Mouse (Mus musculus) spleen, adult 2 months (tissue): ENCODE results near the gene Ceacam15. TPM values are rescaled to one million over a fixed set of nuclear protein-coding genes. Genes with fewer than 3 reads are reported as not detected.
"Not testable (repeated sequence)": the region's sequence is repeated elsewhere in the genome, so short reads cannot be mapped to it uniquely, and the experiment has no call there.

Experiments
- DNase-seq, 2 experiments: peaks; one replicate each; pipeline versions ENCODE4 v3.0.0 to v3.0.0-alpha.2; 2012 to 2021; ENCODE audit warnings: low spot score in 2 of 2, low read depth in 1 of 2
- H3K27ac ChIP-seq: fragments of 200-500 bp; 2 replicates; pipeline ENCODE4 v1.5.1; 2012; ENCODE audit warnings: low read length, inconsistent platforms; ENCODE audit not compliant: insufficient read depth
- H3K27me3 ChIP-seq: fragments of 200-500 bp; 2 replicates; pipeline ENCODE4 v1.6.1; 2012; ENCODE audit warnings: mild to moderate bottlenecking, moderate library complexity, low read length, inconsistent platforms; ENCODE audit not compliant: control insufficient read depth, insufficient read depth
- H3K36me3 ChIP-seq: fragments of 200-500 bp; 2 replicates; pipeline ENCODE4 v1.6.1; 2012; ENCODE audit warnings: mild to moderate bottlenecking, low read length, inconsistent platforms; ENCODE audit not compliant: control insufficient read depth, insufficient read depth
- H3K4me1 ChIP-seq: fragments of 200-500 bp; 2 replicates; pipeline ENCODE4 v1.6.1; 2011; ENCODE audit warnings: inconsistent platforms; ENCODE audit not compliant: control insufficient read depth, insufficient read depth, insufficient read length
- H3K4me3 ChIP-seq: fragments of 200-500 bp; 2 replicates; pipeline ENCODE4 v1.5.1; 2011; ENCODE audit warnings: mild to moderate bottlenecking, inconsistent platforms; ENCODE audit not compliant: insufficient read depth, insufficient read length; ENCODE audit errors: extremely low read depth
- CTCF ChIP-seq: fragments of 200-500 bp; IDR thresholded peaks from 2 replicates; pipeline ENCODE4 v1.5.1; 2011; ENCODE audit warnings: mild to moderate bottlenecking, inconsistent platforms; ENCODE audit not compliant: insufficient read depth, insufficient read length, insufficient replicate concordance; ENCODE audit errors: extremely low read depth
- POLR2A ChIP-seq: fragments of 200-500 bp; IDR thresholded peaks from 2 replicates; pipeline ENCODE4 v1.6.1; 2011; ENCODE audit warnings: low read depth, low read length, inconsistent platforms
- WGBS: fragments of 180-500 bp; shearing (Covaris S2); methylation state at CpG from one replicate; pipeline ENCODE4 v1.1.7; 2018; 5-methylcytosine and 5-hydroxymethylcytosine counted together
- polyA plus RNA-seq: library from polyadenylated mRNA; depleted of rRNA; stranded (reverse); fragments of >200 nt; gene quantifications from 2 replicates; pipeline ENCODE4 v1.2.3, GENCODE M21; 2012

Gene Ceacam15
- polyA plus RNA-seq, 1 experiment, result not detected

DNA sequence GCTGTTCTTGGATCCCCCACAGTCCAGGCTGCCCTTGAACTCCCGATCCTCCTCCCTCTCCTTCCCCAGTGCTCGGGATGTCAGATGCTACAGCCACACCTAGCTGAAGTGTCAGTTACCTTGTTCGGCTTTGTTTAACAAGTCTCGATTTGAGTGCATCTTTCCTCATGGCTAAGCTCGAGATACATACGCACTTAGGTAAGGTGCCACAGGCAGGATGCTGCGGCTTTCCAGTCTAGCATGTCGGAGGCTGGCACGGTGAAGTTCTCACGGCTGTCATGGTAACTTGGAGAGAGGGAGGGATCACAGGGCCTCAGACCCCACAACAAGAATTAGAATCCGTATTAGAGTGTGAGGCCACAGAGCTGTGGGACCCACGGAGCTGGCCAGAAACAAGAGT is 31.2 kb downstream of the Ceacam15 start:
- 92% methylated on average over 12 of the region's 12 CpGs for WGBS
- no peak for TF ChIP-seq CTCF
- no peak for DNase-seq
- Histone ChIP-seq H3K27ac (no peak overlapping the region), H3K36me3 (no peaks in the 10 kb centered on the region), H3K4me1 (no peaks in the 10 kb centered on the region), H3K27me3 (no peaks in the 10 kb centered on the region), H3K4me3 (no peak overlapping the region)

DNA sequence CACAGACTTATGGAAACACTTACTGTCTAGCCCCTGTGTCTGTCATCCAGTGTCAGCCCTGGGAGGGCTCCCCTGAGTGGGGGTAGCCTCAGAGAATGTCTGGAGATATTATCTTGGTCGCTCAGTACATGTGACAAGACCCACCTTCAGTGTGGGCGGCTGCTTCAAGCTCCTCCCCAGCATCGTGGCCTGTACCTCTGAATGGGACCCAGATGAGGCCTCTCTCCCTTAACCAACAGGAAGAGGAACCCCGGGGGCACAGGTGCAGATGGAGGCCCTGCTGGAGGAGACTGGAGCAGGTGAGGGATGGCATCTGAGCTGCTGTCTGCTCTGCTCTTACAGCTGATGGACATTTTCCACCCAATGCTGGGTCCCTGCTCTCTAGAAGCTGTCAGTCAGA is 32.4 kb downstream of the Ceacam15 start:
- not testable (repeated sequence) for DNase-seq, H3K27me3 ChIP-seq, H3K4me1 ChIP-seq

DNA sequence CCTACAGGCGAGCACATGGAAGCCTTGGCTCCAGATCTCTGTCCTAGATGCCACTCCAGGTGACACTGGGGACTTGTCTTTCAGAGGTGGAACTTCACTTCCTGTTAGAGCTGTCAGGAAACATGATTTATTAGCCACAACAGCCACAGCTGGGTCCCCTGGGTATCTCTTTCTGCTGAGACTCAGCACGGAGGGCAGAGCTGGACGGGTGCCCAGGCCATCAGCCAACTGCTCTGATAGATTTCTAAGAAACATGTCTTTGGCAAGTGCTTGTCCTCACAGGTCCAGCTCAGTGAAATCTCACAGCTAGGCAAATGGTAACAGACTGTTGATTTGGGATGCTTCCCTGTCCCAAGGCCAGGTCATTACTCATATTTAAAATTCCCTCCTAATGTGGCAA is 36.5 kb downstream of the Ceacam15 start:
- Histone ChIP-seq H3K4me1 (no peaks in the 10 kb centered on the region), H3K27ac (no peak overlapping the region), H3K27me3 (no peaks in the 10 kb centered on the region), H3K4me3 (no peak overlapping the region), H3K36me3 (no peaks in the 10 kb centered on the region)
- WGBS, result 16% methylated on average over 3 of the region's 3 CpGs
- no peak for DNase-seq
- TF ChIP-seq POLR2A (no peak), CTCF (no peak)

More for the DNA sequence above, 32.4 kb downstream of the Ceacam15 start:
- H3K27ac ChIP-seq, H3K36me3 ChIP-seq, H3K4me3 ChIP-seq: not testable (repeated sequence)
- WGBS, result 7% methylated on average over 4 of the region's 4 CpGs

DNA sequence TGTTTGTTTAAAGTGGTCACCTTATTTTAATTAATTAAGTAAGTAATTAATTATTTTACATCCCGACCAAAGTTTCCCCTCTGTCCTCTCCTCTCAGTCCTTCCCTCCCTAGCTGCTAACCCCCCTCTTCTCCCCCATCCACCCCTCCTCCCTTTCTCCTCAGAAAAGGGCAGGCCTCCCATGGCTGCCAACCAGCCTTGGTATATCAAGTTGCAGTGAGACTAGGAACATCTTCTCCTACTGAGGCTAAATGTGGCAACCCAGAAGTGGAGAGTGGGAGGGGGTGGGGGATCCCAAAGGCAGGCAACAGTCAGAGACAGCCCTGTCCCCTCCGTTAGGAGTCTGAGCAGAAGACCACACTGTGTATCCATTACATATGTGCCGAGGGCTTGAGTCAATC is 40.4 kb downstream of the Ceacam15 start:
- no peaks in the 10 kb centered on the region for H3K36me3 ChIP-seq
- WGBS, result 84% methylated on average over 3 of the region's 3 CpGs
- TF ChIP-seq POLR2A, result no peak
- H3K27ac ChIP-seq, result no peak overlapping the region
- no peak overlapping the region for H3K4me3 ChIP-seq
- H3K4me1 ChIP-seq, result no peaks in the 10 kb centered on the region
- DNase-seq, result no peak
- H3K27me3 ChIP-seq, result no peaks in the 10 kb centered on the region

DNA sequence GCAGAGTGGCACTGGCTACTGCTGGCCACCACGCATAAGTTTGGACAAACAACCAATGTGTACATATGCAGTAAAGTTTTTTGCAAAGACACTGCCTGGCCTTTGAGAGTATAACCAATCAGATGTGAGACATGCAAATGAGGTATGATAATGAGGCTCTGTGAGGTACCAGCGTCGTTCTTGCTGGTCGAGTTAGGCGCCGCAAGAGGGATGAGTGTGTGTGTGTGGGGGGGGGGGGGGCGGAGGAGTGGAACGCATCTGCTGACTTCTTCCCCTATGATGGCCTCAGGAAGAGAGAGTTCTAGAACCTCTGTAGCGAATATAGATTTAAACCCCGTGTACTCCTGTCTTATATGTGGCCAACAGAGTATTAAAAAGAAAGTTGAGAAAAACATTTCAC is 41.6 kb downstream of the Ceacam15 start:
- DNase-seq, H3K4me3 ChIP-seq, H3K27me3 ChIP-seq, H3K36me3 ChIP-seq, H3K4me1 ChIP-seq, H3K27ac ChIP-seq: not testable (repeated sequence)
- WGBS, result 3% methylated on average over 10 of the region's 10 CpGs

DNA sequence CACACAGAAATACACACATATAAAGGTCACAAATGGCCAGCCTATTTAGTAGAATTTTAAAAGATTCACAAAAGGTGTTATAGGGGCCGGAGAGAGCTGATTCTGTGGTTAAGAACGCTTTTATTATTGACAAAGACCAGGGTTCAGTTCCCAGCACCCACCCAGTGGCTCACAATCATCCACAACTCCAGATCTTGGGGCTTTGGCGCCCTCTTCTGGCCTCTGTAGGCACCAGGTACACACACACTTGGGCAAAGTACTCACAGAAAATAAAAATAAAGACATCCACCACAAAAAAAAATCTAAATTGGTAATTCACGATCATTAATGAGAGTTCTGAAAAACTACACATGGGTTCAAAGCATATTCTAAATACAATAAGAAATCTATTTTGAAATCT is 43.6 kb downstream of the Ceacam15 start:
- H3K27me3 ChIP-seq, result no peaks in the 10 kb centered on the region
- 79% methylated on average over 4 of the region's 4 CpGs for WGBS
- no peak overlapping the region for H3K4me3 ChIP-seq
- no peaks in the 10 kb centered on the region for H3K36me3 ChIP-seq
- H3K4me1 ChIP-seq, result no peaks in the 10 kb centered on the region
- DNase-seq, result no peak
- H3K27ac ChIP-seq, result no peak overlapping the region
- TF ChIP-seq POLR2A (no peak), CTCF (no peak)

DNA sequence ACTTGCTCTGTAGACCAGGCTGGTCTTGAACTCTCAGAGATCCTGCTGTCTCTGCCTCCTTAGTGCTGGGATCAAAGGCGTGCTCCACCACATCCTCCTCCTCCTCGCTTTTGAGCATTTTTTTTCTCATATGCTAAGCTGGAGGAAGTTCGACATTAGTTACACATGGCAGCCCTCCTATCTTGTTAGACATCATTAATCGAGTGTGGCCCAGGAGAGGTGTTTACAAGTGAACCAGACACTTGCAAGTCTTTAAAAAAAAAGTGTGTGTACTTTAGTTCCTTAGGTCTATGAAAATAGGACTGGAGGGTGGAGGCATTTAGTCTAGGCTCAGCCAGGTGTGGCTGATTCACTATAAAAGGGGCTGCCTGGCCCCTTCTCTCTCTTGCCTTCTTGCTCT is 44.5 kb downstream of the Ceacam15 start:
- no peak overlapping the region for H3K27ac ChIP-seq
- TF ChIP-seq POLR2A, result no peak
- TF ChIP-seq CTCF, result no peak
- H3K4me1 ChIP-seq, result no peaks in the 10 kb centered on the region
- H3K4me3 ChIP-seq, result no peak overlapping the region
- no peak for DNase-seq
- no peaks in the 10 kb centered on the region for H3K36me3 ChIP-seq
- no peaks in the 10 kb centered on the region for H3K27me3 ChIP-seq
- 27% methylated on average over 4 of the region's 4 CpGs for WGBS
